Mouse (Mus musculus) spleen, postnatal 14 days (tissue): ENCODE measurements around the gene Nrxn1.

Experiments used
- DNase-seq, 2 experiments: peaks; one replicate each; pipeline ENCODE4 v3.0.0; 2021 to 2022; ENCODE audit warnings: low spot score in 2 of 2

The Nrxn1 gene

DNA sequence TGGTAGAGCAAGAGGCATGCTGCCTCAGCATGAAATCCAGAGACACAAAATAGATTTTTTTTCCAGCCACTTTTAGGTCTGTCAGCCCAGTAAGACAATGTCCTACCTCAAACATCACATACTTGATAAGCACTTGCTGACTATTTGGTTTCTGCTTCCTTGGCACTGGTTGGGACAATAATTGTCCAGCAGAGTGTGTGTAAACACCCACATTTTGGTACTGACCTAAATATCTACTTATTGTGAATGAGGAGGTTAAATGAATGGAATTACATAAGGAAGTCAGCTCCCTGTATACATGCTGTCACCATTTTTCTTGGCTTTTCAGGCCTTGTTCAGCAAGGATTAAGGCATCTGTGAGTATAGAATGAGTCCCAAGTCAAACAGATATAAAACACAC, 649.8 kb downstream of the Nrxn1 start:
- no peak for DNase-seq

DNA sequence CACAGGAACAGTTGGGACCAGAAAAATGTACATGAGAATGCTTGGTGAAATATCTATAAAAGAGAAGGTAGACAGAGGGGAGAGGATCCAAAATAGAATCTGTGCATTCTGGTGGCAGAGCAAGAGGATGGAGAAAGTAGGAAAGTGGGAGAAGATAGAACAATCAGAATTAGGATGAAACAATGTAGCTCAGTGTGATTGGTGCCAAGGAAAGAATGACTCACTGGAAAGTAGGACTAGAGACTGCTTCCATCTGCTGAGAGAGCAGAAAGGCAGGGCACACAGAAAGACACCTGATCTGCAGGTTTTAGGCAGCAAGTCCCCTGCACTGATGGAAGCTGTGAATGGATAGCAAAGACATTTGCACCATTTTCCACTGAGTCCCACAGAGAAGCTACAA, 657.0 kb downstream of the Nrxn1 start:
- no peak for DNase-seq

DNA sequence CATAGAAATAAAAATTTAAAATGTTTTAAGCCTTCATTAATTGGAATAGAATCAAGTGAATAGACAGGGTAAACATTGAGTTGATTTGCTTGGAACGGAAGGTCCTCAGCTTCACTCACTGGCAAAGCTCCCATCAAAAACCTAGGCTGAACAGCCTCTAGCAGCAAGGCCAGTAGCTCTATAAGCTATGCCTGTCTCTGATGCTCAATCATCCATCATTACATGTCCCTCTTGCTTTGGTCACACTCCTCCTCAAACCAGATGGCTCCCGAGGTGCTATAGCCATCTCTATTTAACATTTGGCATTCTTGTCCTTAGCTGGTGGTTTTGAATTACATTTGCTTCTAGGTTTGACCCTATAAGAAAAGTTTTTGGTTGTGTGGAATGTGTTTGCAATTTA, 657.5 kb downstream of the Nrxn1 start:
- DNase-seq: no peak

DNA sequence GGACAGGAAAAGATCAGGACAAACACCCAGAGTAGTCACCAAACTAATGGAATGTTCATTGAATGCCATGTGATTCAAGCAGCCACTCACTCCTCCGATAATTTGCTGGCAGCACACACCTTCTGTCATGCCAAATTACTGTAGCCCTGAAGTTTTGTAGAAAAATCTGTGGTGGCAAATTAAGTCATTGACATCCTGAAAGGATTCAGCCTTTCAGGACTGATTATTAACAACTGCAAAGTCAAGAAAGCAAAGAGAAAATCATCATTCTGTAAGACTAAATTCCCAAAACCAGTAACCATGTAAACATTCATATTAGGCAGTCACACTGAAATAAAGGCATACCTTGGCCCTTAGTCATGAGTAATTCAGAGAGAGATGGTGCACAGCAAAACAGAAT, 662.7 kb downstream of the Nrxn1 start:
- DNase-seq: no peak

DNA sequence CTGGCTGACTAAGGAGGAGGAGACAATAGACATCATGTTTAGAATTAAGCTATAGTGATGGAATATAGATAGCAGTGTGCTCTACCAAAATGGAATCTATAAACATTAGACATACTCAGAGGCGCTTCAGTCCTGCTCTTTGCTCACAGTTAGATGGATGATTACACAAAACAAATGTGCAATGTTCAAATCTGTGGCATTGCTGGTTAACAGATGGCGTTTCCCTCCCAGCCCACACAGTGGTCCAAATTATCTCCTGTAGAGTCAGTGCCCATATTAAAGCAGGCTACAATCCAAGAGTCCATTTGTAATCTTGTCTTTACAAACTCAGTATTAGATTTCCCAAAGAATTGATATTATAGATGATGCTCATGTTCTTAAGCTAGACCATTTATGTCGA, 666.9 kb downstream of the Nrxn1 start:
- no peak for DNase-seq

DNA sequence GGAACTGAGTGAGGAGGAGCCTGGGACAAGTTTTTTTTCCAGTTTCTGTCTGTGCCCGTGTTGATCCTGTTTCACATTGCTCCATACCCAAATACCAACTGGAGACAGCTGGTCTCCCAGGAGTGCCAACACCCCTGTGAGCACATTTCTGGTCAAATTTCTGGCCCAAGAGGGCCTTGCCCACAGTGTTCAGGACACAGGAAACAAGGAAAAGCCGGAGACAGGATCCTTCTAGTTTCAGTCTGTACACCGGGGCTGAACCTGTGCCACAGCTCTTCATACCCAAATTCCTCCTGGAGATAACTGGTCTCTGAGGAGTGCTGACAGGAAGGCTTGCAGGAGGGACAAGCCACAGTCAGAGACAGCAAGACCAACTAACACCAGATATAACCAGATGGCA, 670.3 kb downstream of the Nrxn1 start:
- no peak for DNase-seq

DNA sequence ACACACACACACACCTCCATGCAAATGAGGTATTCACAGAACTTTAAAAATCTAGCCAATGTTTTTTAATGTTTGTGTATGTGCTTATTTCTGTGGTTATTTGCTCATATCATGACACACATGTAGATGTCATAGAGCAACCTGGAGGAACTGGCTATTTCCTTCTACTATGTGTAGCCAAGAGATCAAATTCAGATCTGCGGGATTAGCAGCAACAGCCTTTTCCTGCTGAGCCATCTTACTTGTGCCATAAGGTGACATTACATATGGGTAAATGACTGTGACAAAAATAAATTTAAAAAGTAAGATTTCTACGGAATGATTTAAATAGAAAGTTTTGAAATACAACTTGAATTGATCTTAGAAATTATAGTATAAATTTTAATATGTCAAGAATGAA, 672.1 kb downstream of the Nrxn1 start:
- DNase-seq: no peak

DNA sequence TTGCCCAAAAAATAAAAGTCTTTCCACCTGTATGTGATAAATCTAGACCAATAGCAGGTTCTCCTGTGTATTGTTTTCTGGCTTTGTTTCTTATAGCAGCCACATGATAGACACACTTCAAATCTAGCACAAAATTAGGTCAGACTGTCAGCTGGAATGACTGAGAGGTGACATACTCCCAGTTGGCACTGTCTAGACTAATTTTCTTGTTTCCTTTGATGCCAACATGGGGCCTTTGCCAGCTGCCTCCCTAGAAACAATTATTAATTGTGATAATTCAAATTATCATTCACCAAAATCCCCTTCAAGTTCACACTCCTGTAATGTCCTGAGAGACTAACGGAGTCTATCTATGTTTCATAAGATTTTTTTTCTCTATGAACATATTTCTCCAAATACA, 673.3 kb downstream of the Nrxn1 start:
- DNase-seq: no peak

DNA sequence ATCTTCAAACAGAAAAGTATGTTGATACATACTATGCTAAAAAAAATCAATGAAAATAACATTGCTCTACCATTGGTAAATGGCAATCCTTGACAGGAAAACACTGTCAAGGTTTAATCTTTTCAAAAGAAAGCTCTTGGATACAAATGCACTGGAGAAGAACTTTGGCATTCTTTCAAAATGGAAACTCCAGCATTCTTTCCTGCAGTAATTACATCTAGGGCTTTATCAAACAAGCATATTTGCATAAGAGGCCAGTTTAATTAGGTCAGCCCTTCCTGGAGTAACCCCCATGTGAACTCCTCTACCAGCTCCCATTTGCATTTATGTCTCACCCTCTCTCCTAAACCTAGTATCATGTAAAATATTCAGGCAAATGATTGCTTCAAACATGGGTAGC, 696.5 kb downstream of the Nrxn1 start:
- no peak for DNase-seq

DNA sequence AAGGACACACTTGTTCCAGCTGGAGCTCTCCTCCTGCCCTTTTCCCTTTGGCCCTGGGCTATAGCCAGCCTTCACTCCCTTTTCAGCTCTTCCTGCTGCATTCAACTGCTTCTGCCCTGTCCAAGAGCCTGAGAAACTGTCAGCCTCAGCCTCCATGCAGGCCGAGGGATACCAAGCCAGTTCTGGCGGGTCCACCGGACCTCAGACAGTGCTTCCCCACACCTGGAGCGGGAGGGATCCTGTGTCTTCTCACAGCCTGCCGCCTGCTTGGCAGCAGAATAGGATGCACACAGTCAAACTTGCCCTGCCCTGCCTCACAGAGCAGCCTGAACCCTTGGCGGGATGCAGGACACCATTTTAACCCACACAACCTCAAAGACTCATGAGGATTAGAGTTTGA, 698.3 kb downstream of the Nrxn1 start:
- DNase-seq: no peak

DNA sequence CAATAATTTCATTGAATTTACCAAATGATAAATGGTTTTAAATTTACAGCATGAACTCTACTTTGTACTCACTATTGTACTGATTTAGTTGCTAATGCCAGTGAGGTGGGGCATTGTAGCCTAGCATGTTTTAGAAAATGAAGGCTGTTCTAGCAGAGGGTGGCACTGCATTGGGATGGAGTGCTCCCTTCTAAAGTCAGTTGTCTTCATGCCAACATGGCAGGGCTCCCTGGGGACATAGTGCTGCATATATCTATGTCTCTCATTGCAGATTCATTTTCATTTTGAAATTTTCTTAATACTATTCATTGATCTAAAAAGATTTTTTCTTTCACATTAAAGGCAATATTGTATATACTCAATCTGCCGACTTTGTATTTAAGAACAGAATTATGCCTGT, 700.1 kb downstream of the Nrxn1 start:
- no peak for DNase-seq

DNA sequence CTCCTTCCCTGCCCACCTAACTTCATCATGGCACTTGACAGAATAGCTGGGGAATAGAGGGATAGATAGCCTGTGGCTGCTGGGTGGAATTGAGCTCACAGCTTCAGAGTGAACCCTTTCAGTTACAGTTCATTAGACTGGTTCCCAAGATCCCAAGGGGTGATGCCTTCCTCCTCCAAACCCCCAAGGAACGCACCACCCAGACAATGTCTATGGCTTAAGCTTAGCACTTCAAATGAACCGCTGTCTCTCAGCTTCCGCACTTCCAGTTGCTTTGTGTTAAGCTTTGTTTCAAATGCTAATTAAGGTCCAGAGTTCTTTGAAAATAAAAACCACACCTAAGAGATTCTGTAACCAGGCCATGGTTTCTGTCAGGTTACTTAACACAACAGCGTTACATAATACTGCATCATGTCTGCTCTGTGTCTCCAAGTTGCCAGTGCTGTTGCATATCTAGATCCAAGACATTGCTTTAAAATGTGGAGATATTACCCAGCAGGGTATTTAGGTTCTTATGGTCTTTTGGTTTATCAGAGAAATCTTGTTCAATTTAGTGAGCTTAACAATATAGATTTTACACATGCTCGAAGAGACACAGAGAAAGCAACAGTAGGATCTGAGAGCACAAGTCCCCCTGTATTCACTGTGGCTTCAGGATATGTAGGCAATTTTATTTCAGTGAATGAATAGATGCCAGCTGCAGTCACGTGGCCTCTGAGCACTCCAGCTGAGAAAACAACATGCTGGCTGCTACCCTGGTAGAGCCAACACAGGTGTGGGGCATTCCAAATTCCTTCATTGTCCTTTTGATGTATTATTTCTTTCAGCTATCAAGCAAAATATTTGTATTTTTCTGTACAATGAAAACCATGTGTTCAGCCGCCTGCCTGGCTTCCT, 702.3 kb downstream of the Nrxn1 start:
- no peak for DNase-seq

DNA sequence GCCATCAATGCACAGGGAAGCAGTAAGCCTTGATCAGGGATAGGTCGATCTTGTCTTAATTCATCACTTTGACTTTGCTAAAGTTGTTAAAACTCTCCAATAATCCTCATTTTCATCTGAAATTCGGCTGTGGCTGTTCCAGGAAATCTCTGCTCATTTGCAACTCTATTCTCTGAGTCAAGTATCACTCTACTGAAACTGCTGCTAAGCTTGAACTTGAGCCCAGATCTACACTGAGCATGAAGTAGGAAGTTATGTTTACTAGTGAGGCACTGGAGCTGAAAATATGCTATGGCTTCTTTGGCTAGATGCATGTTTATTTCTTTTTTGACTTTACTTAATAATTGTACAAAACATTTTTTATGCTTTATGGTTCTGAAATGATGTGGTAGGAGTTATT, 708.0 kb downstream of the Nrxn1 start:
- DNase-seq: no peak

DNA sequence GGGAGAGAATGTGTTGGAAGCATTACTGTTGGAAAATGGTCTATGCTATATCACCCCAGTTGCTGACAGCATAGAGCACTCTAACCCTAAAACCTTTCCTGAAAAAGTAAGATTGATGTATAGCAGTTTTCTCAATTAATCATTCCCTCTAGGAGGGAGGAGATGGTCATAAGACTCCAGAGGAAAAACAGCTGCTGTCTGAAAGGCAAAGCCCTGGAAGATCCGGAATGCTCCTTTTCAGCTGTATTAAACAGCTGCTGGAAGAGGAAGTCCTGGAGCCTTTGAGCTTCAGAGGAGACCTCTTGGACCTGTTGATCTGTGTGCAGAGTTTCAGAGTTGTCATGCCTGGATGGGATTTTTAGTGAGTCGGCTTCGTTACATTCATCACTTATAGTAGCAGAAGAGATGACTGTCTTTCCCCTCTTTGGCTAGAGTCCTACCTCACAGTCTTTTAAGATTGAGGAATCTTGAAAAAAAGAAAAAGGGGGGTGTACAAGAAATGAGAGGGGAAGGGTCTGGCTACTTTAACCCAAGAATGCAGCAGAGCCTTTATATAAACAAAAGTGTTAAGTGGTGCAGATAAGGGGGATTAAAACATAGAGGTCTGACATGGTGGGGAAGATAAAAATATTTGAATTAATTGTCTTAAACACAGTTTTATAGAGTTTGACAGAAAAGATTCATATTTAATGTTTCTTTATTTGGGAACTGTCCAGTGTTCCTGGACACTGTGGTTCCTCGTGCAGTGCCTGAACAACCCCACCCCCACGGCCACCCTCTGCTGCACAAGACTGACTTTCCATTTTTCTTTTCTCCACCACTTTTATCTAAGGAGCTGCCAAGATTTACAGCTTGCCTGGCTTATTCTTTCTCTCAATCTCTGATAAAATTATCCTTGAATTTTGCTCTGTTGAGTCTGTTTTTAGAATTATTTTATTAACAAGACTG, 710.1 kb downstream of the Nrxn1 start:
- DNase-seq: no peak

DNA sequence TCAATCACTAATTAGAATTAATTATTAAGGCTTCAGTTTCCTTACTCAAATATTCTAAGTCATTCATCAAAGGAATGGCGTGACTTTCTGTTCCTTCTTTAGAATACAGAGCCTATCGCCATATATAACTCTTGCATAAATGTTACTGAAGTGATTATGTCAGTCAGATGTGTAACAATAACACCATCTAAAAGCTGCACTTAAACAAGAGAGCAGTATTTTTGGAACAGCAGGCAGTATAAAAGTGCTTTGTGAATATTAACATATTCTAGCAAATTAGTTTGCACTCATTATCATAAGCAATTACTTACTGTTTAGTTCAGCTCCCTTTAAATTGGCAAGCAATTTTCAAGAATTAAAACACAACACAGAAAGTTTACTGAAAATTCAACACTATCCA, 716.3 kb downstream of the Nrxn1 start:
- DNase-seq: no peak

DNA sequence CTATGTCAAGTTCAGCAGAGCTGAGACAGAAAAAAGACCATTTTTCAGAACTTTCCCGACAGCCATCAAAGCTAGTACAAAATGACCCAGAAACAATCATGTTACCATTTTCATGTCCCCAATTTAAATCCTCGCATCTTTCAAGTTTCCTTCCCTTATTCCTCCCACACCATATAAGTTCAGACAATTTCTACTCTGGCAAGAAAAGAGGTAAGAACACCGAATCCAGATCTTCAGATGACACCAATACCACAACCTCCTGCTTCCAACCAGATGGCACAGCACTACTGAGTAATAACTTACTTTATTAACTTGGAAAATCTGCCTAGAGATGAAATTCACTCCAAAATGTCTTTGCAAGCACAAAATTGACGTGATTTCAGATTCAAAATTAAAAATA, 730.7 kb downstream of the Nrxn1 start:
- no peak for DNase-seq

DNA sequence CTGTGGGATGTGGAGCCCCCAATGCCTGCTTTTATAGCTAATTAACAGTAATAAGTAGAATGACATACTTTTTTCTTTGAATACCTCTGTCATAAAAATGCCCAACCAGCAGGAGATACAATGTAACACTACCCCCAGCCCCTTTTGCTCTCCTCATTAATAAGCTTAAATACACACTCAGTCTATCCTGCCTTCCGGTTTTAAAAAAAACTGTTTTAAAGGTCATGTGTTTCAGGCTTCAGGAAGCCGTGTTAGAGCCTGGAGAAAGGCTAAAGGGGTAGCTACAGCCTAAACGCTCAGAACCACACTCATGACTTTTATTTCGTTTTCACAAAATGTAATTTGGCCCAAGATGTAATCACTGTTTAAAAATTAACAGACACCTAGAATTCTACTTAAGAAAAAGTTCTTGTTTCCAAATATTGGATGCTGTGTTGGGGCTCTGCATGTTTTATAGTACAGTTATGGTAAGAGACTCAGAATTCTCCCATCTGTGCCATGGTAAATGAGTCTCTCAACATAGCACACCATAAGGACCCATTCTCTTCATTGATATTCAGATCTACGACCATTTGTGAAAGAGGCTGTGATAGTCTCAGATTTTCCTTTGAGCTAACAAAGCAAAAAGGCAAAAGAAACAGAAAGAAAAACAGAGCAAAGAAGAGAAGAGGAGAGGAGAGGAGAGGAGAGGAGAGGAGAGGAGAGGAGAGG, 743.3 kb downstream of the Nrxn1 start:
- no peak for DNase-seq

DNA sequence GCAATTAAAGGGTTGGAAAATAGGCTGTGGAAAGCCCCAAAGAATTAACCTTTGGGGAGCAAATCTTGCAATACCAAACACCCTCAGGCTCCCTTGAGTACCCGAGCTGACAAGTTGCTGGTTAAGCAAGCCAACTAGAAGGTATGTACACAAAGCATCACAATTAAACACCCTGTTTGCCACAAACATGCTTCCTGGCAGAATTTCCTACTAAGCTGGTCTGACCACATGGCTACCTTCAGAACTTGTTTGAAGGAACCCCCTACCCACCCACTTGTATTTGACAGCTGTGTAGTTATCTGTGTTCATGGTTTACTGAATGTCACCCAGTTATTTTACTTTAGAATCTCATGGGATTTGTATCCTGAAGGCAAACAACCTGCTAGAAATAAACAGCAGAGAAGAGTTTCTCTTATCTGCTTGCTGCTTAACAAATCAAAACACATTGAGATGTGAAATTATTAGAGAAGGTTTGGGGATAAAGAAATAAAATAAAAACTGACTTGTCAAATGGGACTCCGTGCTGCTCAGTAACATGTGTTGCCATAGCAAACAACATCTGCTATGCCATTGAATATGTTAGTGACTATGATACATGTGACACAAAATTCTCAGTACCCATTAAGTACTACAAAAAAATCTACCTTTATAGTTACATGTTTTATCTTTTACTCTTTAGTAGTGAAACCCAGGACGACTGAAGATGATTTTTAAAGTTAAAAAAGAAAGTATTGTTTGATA, 746.0 kb downstream of the Nrxn1 start:
- no peak for DNase-seq

DNA sequence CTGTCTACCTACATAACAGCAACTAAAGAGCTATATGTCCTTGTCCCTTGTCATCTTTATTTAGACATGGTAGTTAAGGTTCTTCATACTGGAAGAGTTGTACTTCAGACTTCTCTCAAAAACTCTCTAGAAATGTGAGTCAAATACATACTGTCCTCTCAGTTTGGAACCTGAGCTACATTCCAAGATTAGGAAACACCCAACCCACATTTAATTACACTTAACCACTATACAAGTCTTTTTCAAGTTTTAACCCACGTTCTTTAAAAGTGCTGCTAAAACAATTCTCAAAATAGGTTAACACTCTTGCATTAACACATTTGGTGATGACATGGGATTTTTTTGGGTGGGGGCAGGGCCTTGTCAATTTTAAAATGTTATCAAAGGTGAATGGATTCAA, 759.4 kb downstream of the Nrxn1 start:
- DNase-seq: no peak

DNA sequence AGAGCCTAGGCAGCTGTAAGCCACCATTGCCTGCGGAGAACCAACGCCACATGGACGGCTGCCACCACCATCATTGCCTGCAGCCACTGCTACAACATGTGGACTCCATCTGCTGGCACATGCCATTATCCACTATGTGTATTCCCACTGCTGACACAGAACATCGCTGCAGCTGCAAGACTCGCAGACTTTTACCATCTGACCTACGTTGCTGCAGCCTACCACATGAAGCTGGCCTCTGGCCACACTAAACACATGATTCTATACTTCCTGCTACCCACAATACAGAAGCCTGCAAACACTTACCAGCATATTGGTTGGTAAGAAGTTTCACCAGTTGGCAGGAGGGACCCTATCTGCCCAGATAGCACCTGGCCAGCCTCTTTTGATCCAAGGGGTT, 769.2 kb downstream of the Nrxn1 start:
- DNase-seq: no peak

DNA sequence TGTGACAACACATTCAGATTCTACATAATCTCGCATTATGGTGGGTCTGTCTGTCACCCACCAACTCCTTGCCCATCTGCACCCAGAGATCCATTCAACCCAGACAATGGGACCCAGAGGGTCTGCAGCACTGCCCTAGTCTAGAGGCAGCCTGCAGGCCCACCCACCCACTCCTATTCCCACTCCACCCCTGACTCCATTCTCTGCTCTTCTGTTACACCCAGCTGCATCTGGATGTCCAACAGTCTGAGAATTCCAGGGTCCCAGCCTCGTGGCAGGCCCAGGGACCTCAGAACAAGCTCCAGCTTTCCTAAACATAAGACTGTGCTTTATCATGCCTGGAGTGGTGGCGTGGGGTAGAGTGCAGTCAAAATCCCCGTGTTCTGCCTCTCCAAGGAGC, 820.6 kb downstream of the Nrxn1 start:
- DNase-seq: no peak

DNA sequence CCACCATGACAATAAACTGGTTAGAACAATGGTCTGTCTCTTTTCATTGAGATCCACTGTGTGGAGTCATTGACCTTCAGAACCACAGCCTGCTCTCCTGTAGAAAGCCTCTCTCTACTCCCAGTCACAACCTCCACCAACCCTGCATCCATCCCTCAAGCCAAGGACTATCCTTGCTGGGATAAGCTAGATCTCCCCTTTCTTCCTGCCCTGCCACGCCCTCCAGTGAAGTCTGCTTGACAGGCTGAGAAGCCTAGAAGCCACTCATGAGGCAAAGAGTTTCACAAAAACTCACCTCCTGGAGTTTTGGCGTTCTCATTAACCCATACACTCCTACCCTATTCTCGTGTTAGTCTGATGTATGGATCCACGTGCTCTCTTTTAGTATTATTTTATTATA, 821.7 kb downstream of the Nrxn1 start:
- no peak for DNase-seq
